Mouse (Mus musculus): ENCODE measurements around the gene Myo1f.

Myo1f gene

GRCm38 (mm10) chr17:33555223-33555855 is at the start of gene Myo1f:
Gene Myo1f (plus strand): TSS chr17:33555707.
- in situ Hi-C loops (cut with MboI; ENCODE audit: unreplicated experiment in 2 of 2) = no loop called here

- in situ Hi-C loops (cut with MboI; ENCODE audit: unreplicated experiment in 2 of 2) = no loop called here
Observed at GRCm38 (mm10) chr17:33508386-33508785, 47.1 kb upstream of the Myo1f start.

- in situ Hi-C loops (cut with MboI; ENCODE audit: unreplicated experiment in 2 of 2) = loop anchor here (10.0 kb wide), 1 partner anchor 295 kb away; no protein-coding TSS in a partner anchor
Observed at GRCm38 (mm10) chr17:33510172-33510571, 45.3 kb upstream of the Myo1f start.

- in situ Hi-C loops (cut with MboI; ENCODE audit: unreplicated experiment in 2 of 2) = loop anchor here (10.0 kb wide), 1 partner anchor 292 kb away; no protein-coding TSS in a partner anchor
Observed at GRCm38 (mm10) chr17:33512441-33513415, 42.8 kb upstream of the Myo1f start.

GRCm38 (mm10) chr17:33513874-33514273 is 41.6 kb upstream of the Myo1f start:
- in situ Hi-C loops (cut with MboI; ENCODE audit: unreplicated experiment in 2 of 2) = loop anchor here (10.0 kb wide), 1 partner anchor 291 kb away; no protein-coding TSS in a partner anchor

- in situ Hi-C loops (cut with MboI; ENCODE audit: unreplicated experiment in 2 of 2) = no loop called here
Observed at GRCm38 (mm10) chr17:33520366-33520765, 35.1 kb upstream of the Myo1f start.

GRCm38 (mm10) chr17:33523431-33523917 is 32.0 kb upstream of the Myo1f start:
- in situ Hi-C loops (cut with MboI; ENCODE audit: unreplicated experiment in 2 of 2) = no loop called here

- in situ Hi-C loops (cut with MboI; ENCODE audit: unreplicated experiment in 2 of 2) = no loop called here
Observed at GRCm38 (mm10) chr17:33523918-33524755, 31.4 kb upstream of the Myo1f start, which contains the start of gene Adamts10. Gene Adamts10 (plus strand): TSS chr17:33524204.

- in situ Hi-C loops (cut with MboI; ENCODE audit: unreplicated experiment in 2 of 2) = no loop called here
Observed at GRCm38 (mm10) chr17:33524806-33525373, 30.6 kb upstream of the Myo1f start.

- in situ Hi-C loops (cut with MboI; ENCODE audit: unreplicated experiment in 2 of 2) = no loop called here
Observed at GRCm38 (mm10) chr17:33526506-33526905, 29.0 kb upstream of the Myo1f start.

GRCm38 (mm10) chr17:33539106-33539675 is 16.3 kb upstream of the Myo1f start:
- in situ Hi-C loops (cut with MboI; ENCODE audit: unreplicated experiment in 2 of 2) = loop anchor here (5.0 to 10.0 kb wide), 2 partner anchors 97 to 104 kb away; partner anchors contain the start of gene Actl9 (in 1 of the 2)

GRCm38 (mm10) chr17:33539878-33540277 is 15.6 kb upstream of the Myo1f start:
- in situ Hi-C loops (cut with MboI; ENCODE audit: unreplicated experiment in 2 of 2) = loop anchor here (5.0 to 10.0 kb wide), 2 partner anchors 98 to 105 kb away; partner anchors contain the start of gene Actl9 (in 1 of the 2)

GRCm38 (mm10) chr17:33549212-33549611 is 6.3 kb upstream of the Myo1f start:
- in situ Hi-C loops (cut with MboI; ENCODE audit: unreplicated experiment in 2 of 2) = no loop called here

GRCm38 (mm10) chr17:33550388-33550787 is 5.1 kb upstream of the Myo1f start:
- in situ Hi-C loops (cut with MboI; ENCODE audit: unreplicated experiment in 2 of 2) = no loop called here

GRCm38 (mm10) chr17:33552113-33552512 is 3.4 kb upstream of the Myo1f start:
- in situ Hi-C loops (cut with MboI; ENCODE audit: unreplicated experiment in 2 of 2) = no loop called here

GRCm38 (mm10) chr17:33552964-33553363 is 2.5 kb upstream of the Myo1f start:
- in situ Hi-C loops (cut with MboI; ENCODE audit: unreplicated experiment in 2 of 2) = no loop called here

- in situ Hi-C loops (cut with MboI; ENCODE audit: unreplicated experiment in 2 of 2) = no loop called here
Observed at GRCm38 (mm10) chr17:33554536-33554935, 971 bp upstream of the Myo1f start.

- in situ Hi-C loops (cut with MboI; ENCODE audit: unreplicated experiment in 2 of 2) = no loop called here
Observed at GRCm38 (mm10) chr17:33557922-33558321, 2.4 kb downstream of the Myo1f start.

GRCm38 (mm10) chr17:33563527-33564076 is 8.1 kb downstream of the Myo1f start:
- in situ Hi-C loops (cut with MboI; ENCODE audit: unreplicated experiment in 2 of 2) = no loop called here
